7 mouse cellular contexts compared by ENCODE assay signal in genomic region chr11:3648305-3648963, GRCm38 (mm10). TPM values are rescaled to one million over a fixed set of nuclear protein-coding genes. Genes with fewer than 3 reads are reported as not detected.
DNase-seq lines count a peak whose midpoint lies in the region; ATAC-seq and TF ChIP-seq lines count a peak whose summit lies in the region.

No protein-coding gene starts in this region.

- no peak for TF ChIP-seq POLR2A in olfactory bulb, adult 2 months (IDR thresholded peaks at IDR 0.05; ENCODE audit: insufficient read depth, low read depth, low read length)

- peak overlapping the region; percentile 94 for H3K27ac ChIP-seq in embryonic facial prominence, embryonic 12.5 days
- peak overlapping the region; percentile 97 for H3K27ac ChIP-seq in hindbrain, embryonic 13.5 days
- H3K27ac ChIP-seq in liver, embryonic 11.5 days (ENCODE audit: low read depth, low read length), result peak overlapping the region; percentile 93
- peak overlapping the region; percentile 70 for H3K27ac ChIP-seq in olfactory bulb, adult 2 months (ENCODE audit: insufficient read depth, low read depth, low read length)

- H3K4me2 ChIP-seq in embryonic facial prominence, embryonic 12.5 days (replicated peaks), result peak overlapping the region; percentile 65
- peak overlapping the region; percentile 72 for H3K4me2 ChIP-seq in hindbrain, embryonic 13.5 days
- peak overlapping the region; percentile 80 for H3K4me2 ChIP-seq in liver, embryonic 11.5 days

- POLR2A ChIA-PET in Patski (lab: Charles Lee), result interaction anchor here (0.8 to 3.1 kb wide), 6 partner anchors 14 to 113 kb away, joined by 3 to 23 read pairs (median 4); no protein-coding TSS in a partner anchor

- no peak for TF ChIP-seq CTCF in Patski (IDR thresholded peaks at IDR 0.05)
- 0 out of 2 replicates have a peak, but pooled peaks have one; percentile 13 for TF ChIP-seq CTCF in olfactory bulb, adult 2 months (IDR thresholded peaks at IDR 0.05; ENCODE audit: insufficient read depth, low read depth, low read length)

- H3K9me3 ChIP-seq in embryonic facial prominence, embryonic 12.5 days, result peaks cover 19% of the 10 kb centered on the region
- H3K9me3 ChIP-seq in hindbrain, embryonic 13.5 days, result peaks cover 15% of the 10 kb centered on the region; the same call in 1 of the 2 replicates
- peaks cover 20% of the 10 kb centered on the region for H3K9me3 ChIP-seq in liver, embryonic 11.5 days (ENCODE audit: control insufficient read depth, low read length)

- H3K9ac ChIP-seq in embryonic facial prominence, embryonic 12.5 days, result peak overlapping the region; percentile 93
- peak overlapping the region; percentile 98 for H3K9ac ChIP-seq in hindbrain, embryonic 13.5 days
- H3K9ac ChIP-seq in liver, embryonic 11.5 days (ENCODE audit: low read depth, low read length), result peak overlapping the region; percentile 96

- peak; percentile 12 to 26 for DNase-seq in left cerebral cortex, postnatal 25 days (ENCODE audit: low spot score in 2 of 2)
- no peak for DNase-seq in left cerebral cortex, postnatal 14 days (ENCODE audit: low spot score in 2 of 2)
- no peak for DNase-seq in Patski (ENCODE audit: low read depth, low spot score)
- DNase-seq in liver, embryonic 11.5 days (ENCODE audit: low spot score), result no peak

- peak overlapping the region; percentile 80 for H3K4me3 ChIP-seq in embryonic facial prominence, embryonic 12.5 days
- peak overlapping the region; percentile 97 for H3K4me3 ChIP-seq in hindbrain, embryonic 13.5 days
- H3K4me3 ChIP-seq in liver, embryonic 11.5 days (ENCODE audit: low read depth, low read length), result peak overlapping the region; percentile 97
- peak overlapping the region; percentile 78 for H3K4me3 ChIP-seq in olfactory bulb, adult 2 months (ENCODE audit: insufficient read depth, low read depth, low read length)

- in situ Hi-C loops in Patski (cut with MboI; ENCODE audit: low pct_unique_long_range_greater_than_20kb), result no loop called here

- ATAC-seq in Patski, result peak; percentile 23
- peak; percentile 17; the same call in 1 of the 2 replicates for ATAC-seq in embryonic facial prominence, embryonic 12.5 days (ENCODE audit: insufficient number of reproducible peaks, insufficient read depth, low FRiP score, low TSS enrichment)
- ATAC-seq in hindbrain, embryonic 13.5 days (ENCODE audit: low FRiP score), result peak; percentile 27; the same call in 1 of the 2 replicates
- peak; percentile 60 for ATAC-seq in liver, embryonic 11.5 days (replicated peaks; ENCODE audit: low FRiP score)

- CTCF ChIA-PET in Patski (lab: Charles Lee), result interaction anchor here (1.0 to 1.4 kb wide), 3 partner anchors 9 to 78 kb away, joined by 3 to 4 read pairs (median 3); no protein-coding TSS in a partner anchor

- WGBS in embryonic facial prominence, embryonic 12.5 days, result 2% methylated on average over 40 of the region's 62 CpGs
- WGBS in hindbrain, embryonic 13.5 days, result 2% methylated on average over 58 of the region's 62 CpGs
- 2% methylated on average over 44 of the region's 62 CpGs for WGBS in liver, embryonic 11.5 days
- under 1% methylated on average over 61 of the region's 62 CpGs for WGBS in olfactory bulb, adult 2 months

- H3K27me3 ChIP-seq in Patski, result no peaks in the 10 kb centered on the region
- H3K27me3 ChIP-seq in embryonic facial prominence, embryonic 12.5 days, result no peaks in the 10 kb centered on the region
- H3K27me3 ChIP-seq in hindbrain, embryonic 13.5 days, result no peaks in the 10 kb centered on the region
- H3K27me3 ChIP-seq in liver, embryonic 11.5 days (replicated peaks; ENCODE audit: control insufficient read depth, insufficient read depth, low read length), result no peaks in the 10 kb centered on the region

- intact Hi-C loops in left cerebral cortex, postnatal 25 days (cut with DNase I), result loop anchor here (5.0 to 10.0 kb wide), 2 partner anchors 111 to 194 kb away; partner anchors contain the start of gene Rnf185
- intact Hi-C loops in left cerebral cortex, postnatal 14 days (cut with DNase I), result no loop called here

- H3K36me3 ChIP-seq in embryonic facial prominence, embryonic 12.5 days, result peaks cover 45% of the 10 kb centered on the region
- peaks cover 37% of the 10 kb centered on the region for H3K36me3 ChIP-seq in hindbrain, embryonic 13.5 days
- peaks cover 33% of the 10 kb centered on the region for H3K36me3 ChIP-seq in liver, embryonic 11.5 days (ENCODE audit: control insufficient read depth, insufficient read depth, low read length)

- H3K4me1 ChIP-seq in embryonic facial prominence, embryonic 12.5 days, result peaks cover 12% of the 10 kb centered on the region; the same call in 1 of the 2 replicates
- peaks cover 34% of the 10 kb centered on the region for H3K4me1 ChIP-seq in hindbrain, embryonic 13.5 days (replicated peaks)
- peaks cover 7% of the 10 kb centered on the region for H3K4me1 ChIP-seq in liver, embryonic 11.5 days (replicated peaks; ENCODE audit: control insufficient read depth, insufficient read depth, low read length)
- peaks cover 6% of the 10 kb centered on the region; the same call in 1 of the 2 replicates for H3K4me1 ChIP-seq in olfactory bulb, adult 2 months (ENCODE audit: control insufficient read depth, insufficient read depth, low read length)

RNA-seq across cellular contexts. Expression of gene Morc2a, which starts 0.6 kb away (rescaled TPM):
- 10 to 100 TPM; 39.6 to 41.9 TPM for total RNA-seq in left cerebral cortex, postnatal 25 days (2021)
- total RNA-seq in left cerebral cortex, postnatal 14 days (2021), result 10 to 100 TPM; 35.9 to 38.5 TPM
- 41.4 TPM for polyA plus RNA-seq in Patski (2021)
- polyA plus RNA-seq in embryonic facial prominence, embryonic 12.5 days (2016; fragmentation: Nextera tagmentation; extraction: Ambion mirVana), result 49.1 and 54.5 TPM in 2 replicates
- polyA plus RNA-seq in hindbrain, embryonic 13.5 days (2015; fragmentation: Nextera tagmentation; extraction: Ambion mirVana), result 38.7 and 39.3 TPM in 2 replicates
- 19.3 and 19.8 TPM in 2 replicates for polyA plus RNA-seq in liver, embryonic 11.5 days (2014; fragmentation: Nextera tagmentation; extraction: Ambion mirVana)
- not detected in 2 replicates for polyA plus RNA-seq in olfactory bulb, adult 2 months (2012; ENCODE audit: insufficient read depth, insufficient read length, low replicate concordance, missing spikeins)

Comparison
In these comparisons a context has a peak if more than half of its experiments do, and no peak if none do; other contexts are left out.
1. DNase-seq: peak in left cerebral cortex, postnatal 25 days (2 of 2); none in left cerebral cortex, postnatal 14 days (0 of 2), Patski (single experiment) and liver, embryonic 11.5 days (single experiment).
2. RNA of gene Morc2a, which starts 0.6 kb away (polyA plus RNA-seq): 49.1 to 54.5 TPM in embryonic facial prominence, embryonic 12.5 days, 41.4 TPM in Patski (single experiment), 38.7 to 39.3 TPM in hindbrain, embryonic 13.5 days and 19.3 to 19.8 TPM in liver, embryonic 11.5 days; not detected in olfactory bulb, adult 2 months; every median in the first group is over 10 times any median in the second.
3. Peak in every context shown above with its lines, with median percentiles within 50 percentile points of each other: ATAC-seq, H3K27ac ChIP-seq, H3K4me2 ChIP-seq, H3K4me3 ChIP-seq and H3K9ac ChIP-seq.